Mouse (Mus musculus) hindbrain, embryonic 10.5 days (tissue): ENCODE measurements at regions not wholly inside any gene's neighbourhood (a gene's known extent, or its start where the extent isn't known, plus 50 kb on each side); places are given as distances from the start of the nearest gene placed in this dataset.
"Not testable (repeated sequence)": the region's sequence is repeated elsewhere in the genome, so short reads cannot be mapped to it uniquely, and the experiment has no call there.

ENCODE experiments used
- DNase-seq: peaks from one replicate; pipeline ENCODE4 v3.0.0-alpha.2; 2017; ENCODE audit warnings: low spot score
- H3K27ac ChIP-seq: fragments of 300-500 bp; sonication (generic); 2 replicates; pipeline ENCODE4 v1.5.1; 2016; ENCODE audit warnings: mild to moderate bottlenecking, moderate library complexity
- H3K27me3 ChIP-seq: fragments of 300-500 bp; sonication (generic); 2 replicates; pipeline ENCODE4 v1.6.1; 2016; ENCODE audit warnings: mild to moderate bottlenecking; ENCODE audit not compliant: poor library complexity, insufficient read depth, severe bottlenecking
- H3K36me3 ChIP-seq: fragments of 300-500 bp; sonication (generic); 2 replicates; pipeline ENCODE4 v1.6.1; 2016; ENCODE audit warnings: mild to moderate bottlenecking, moderate library complexity
- H3K4me1 ChIP-seq: fragments of 300-500 bp; sonication (generic); replicated peaks from 2 replicates; pipeline ENCODE4 v1.6.1; 2016; ENCODE audit warnings: mild to moderate bottlenecking
- H3K4me3 ChIP-seq: fragments of 300-500 bp; sonication (generic); 2 replicates; pipeline ENCODE4 v1.5.1; 2016; ENCODE audit warnings: mild to moderate bottlenecking, moderate library complexity
- H3K9me3 ChIP-seq: fragments of 300-500 bp; sonication (generic); 2 replicates; pipeline ENCODE4 v1.6.1; 2016; ENCODE audit warnings: mild to moderate bottlenecking, moderate library complexity
- WGBS: fragments of 180-500 bp; shearing (Covaris S2); methylation state at CpG from one replicate; pipeline ENCODE4 v1.1.7; 2016; 5-methylcytosine and 5-hydroxymethylcytosine counted together

DNA sequence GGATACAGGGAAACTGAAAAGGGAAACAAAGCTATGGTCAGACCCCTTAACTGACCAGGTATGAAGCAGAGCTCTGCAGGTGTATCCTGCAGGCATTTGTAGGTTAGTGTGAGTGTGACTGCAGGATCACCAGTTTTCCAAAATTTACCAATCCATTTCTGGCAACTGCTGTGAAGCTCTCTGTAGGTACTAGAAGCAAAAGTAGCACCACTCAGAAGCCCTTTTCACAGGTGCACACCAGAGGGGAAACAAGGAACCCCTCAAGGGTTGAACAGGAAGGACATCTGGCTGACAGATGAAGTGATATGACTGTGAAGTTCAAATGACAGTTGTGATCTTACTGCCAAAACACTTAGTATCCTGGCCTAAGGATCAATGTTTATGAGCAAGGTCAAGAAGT lies 1065.5 kb downstream of the Adam6a start:
- Histone ChIP-seq H3K36me3 (no peaks in the 10 kb centered on the region), H3K4me1 (no peaks in the 10 kb centered on the region), H3K9me3 (peaks cover 52% of the 10 kb centered on the region), H3K27ac (no peak overlapping the region), H3K4me3 (no peak overlapping the region), H3K27me3 (no peaks in the 10 kb centered on the region)
- DNase-seq: no peak

DNA sequence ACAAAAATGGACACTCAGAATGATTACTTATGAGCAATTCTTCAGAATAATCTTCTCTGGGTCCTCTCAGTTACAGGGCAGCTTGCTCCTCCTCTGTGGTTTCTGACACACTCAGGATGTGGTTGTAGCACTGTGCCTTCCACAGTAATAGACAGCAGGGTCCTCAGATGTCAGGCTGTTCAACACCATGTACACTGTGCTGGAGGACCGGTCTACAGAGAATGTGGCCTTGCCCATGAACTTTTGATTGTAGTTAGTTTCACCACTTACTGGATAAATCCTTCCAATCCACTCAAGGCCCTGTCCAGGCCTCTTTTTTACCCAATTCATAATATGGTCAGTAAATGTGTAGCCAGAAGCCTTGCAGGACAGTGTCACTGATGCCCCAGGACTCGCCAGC lies 1068.4 kb downstream of the Adam6a start:
- H3K4me3 ChIP-seq: no peak overlapping the region
- H3K27ac ChIP-seq: no peak overlapping the region
- no peaks in the 10 kb centered on the region for H3K27me3 ChIP-seq
- DNase-seq: no peak
- 82% methylated on average over 2 of the region's 2 CpGs for WGBS
- H3K36me3 ChIP-seq: no peaks in the 10 kb centered on the region
- H3K4me1 ChIP-seq: no peaks in the 10 kb centered on the region
- peaks cover 64% of the 10 kb centered on the region for H3K9me3 ChIP-seq

DNA sequence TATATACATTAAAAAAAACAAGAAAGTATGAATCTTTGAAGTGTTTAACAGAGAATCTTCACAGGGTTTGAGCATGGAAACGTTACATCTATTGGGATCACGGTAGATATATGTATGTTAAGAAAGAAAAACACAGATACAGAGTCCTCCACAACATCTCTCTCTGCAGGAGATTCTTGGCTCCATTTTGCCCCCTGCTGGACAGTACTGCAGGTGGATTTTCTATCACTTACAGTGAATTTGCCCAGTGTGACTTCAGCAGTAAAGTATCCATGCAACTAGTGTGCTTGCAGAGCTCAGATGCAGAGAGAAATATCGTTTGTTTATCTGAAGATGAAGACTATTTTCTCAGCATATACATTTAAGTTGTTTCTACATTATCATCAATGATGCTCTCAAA lies 1071.5 kb downstream of the Adam6a start:
- H3K4me1 ChIP-seq: no peaks in the 10 kb centered on the region
- peaks cover 78% of the 10 kb centered on the region for H3K9me3 ChIP-seq
- H3K27ac ChIP-seq: no peak overlapping the region
- no peak overlapping the region for H3K4me3 ChIP-seq
- 61% methylated on average over 3 of the region's 3 CpGs for WGBS
- no peak for DNase-seq
- H3K27me3 ChIP-seq: no peaks in the 10 kb centered on the region
- no peaks in the 10 kb centered on the region for H3K36me3 ChIP-seq

DNA sequence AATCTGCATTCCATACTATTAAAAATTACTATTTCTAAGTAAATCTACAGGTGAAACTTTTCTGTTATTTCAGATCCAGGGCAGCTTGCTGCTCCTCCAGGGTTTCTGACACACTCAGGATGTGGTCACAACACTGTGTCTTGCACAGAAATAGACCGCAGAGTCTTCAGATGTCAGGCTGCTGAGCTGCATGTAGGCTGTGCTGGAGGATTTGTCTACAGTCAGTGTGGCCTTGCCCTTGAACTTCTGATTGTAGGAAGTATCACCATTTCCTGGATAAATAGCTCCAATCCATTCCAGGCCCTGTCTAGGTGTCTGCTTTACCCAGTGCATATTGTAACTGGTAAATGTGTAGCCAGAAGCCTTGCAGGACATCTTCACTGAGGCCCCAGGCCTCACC lies 1072.0 kb downstream of the Adam6a start:
- H3K9me3 ChIP-seq: peaks cover 72% of the 10 kb centered on the region
- H3K27ac ChIP-seq: no peak overlapping the region
- WGBS: 94% methylated on average over 1 of the region's 1 CpGs
- no peaks in the 10 kb centered on the region for H3K27me3 ChIP-seq
- no peak overlapping the region for H3K4me3 ChIP-seq
- no peaks in the 10 kb centered on the region for H3K4me1 ChIP-seq
- H3K36me3 ChIP-seq: no peaks in the 10 kb centered on the region
- DNase-seq: no peak

DNA sequence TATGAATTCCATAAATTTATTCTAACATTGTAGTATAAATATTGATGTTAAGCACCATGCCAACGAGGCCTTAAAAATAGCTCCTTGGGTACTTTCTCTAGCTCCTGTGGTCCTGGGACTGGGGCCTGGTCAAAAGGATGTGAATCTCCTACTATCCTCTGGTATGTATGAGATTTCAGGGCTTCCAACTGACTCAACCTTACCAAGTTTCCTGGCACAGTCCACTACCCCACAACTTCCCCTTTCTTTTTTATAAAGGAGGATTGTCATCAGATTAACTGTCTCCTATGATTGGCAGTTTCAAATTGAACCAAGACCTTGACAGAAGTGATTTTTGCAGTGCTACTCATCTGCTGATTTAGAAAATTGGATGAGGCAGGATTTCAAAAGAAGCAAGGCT lies 1097.4 kb downstream of the Adam6a start:
- no peaks in the 10 kb centered on the region for H3K36me3 ChIP-seq
- no peaks in the 10 kb centered on the region for H3K27me3 ChIP-seq
- H3K4me3 ChIP-seq: no peak overlapping the region
- peaks cover 15% of the 10 kb centered on the region for H3K9me3 ChIP-seq
- 77% methylated on average over 1 of the region's 1 CpGs for whole genome bisulfite sequencing
- H3K27ac ChIP-seq: no peak overlapping the region
- DNase-seq: no peak
- no peaks in the 10 kb centered on the region for H3K4me1 ChIP-seq

DNA sequence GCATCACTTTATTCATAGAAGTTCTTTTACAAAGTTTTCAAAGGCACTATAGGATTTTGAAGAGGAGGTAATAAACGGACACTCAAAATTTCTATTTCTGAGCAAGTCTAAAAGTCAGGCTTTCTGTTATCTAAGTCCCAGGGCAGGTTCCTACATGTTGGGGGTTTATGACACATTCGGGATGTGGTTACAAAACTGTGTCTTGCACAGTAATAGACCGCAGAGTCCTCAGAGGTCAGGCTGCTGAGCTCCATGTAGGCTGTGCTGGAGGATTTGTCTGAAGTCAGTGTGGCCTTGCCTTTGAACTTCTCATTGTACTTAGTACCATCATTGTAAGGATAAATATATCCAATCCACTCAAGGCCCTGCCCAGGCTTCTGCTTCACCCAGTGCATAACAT lies 1102.7 kb downstream of the Adam6a start:
- 84% methylated on average over 3 of the region's 3 CpGs for WGBS
- Histone ChIP-seq H3K27me3 (no peaks in the 10 kb centered on the region), H3K4me1 (no peaks in the 10 kb centered on the region), H3K27ac (no peak overlapping the region), H3K36me3 (no peaks in the 10 kb centered on the region), H3K9me3 (peaks cover 24% of the 10 kb centered on the region), H3K4me3 (no peak overlapping the region)
- no peak for DNase-seq

DNA sequence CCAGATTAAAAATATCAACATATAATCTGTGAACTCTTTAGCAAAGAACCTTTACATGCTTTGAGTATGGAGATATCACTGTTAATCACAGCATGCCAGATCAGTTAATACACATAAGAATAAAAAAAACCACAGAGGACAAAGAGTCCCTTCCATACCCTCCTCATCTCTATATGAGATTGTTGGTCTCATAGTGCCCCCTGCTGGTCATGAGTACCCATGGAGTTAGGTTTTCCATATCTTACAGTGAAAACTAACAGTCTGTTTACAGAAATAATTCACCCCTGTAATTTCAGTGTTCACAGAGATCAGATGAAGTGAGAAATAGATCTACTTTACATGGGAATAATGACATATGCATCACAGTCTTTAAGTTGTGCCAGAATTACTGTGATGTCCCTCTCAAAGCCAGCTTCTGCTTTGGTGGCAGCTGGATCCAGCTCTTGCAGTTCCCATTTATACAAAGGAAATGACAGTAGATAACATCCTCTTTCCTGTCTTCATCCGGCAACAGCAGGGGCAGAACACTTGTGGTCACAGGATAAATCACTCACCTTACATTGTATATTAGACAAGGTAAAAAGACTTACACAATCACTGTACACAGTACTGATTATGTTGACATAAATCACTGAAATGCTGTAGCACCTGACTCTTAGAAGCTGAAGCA lies 1106.9 kb downstream of the Adam6a start:
- WGBS: 88% methylated on average over 1 of the region's 1 CpGs
- H3K4me1 ChIP-seq, H3K27me3 ChIP-seq, H3K36me3 ChIP-seq, DNase-seq, H3K4me3 ChIP-seq, H3K27ac ChIP-seq: not testable (repeated sequence)
- H3K9me3 ChIP-seq: peaks cover 19% of the 10 kb centered on the region; the same call in 1 of the 2 replicates

DNA sequence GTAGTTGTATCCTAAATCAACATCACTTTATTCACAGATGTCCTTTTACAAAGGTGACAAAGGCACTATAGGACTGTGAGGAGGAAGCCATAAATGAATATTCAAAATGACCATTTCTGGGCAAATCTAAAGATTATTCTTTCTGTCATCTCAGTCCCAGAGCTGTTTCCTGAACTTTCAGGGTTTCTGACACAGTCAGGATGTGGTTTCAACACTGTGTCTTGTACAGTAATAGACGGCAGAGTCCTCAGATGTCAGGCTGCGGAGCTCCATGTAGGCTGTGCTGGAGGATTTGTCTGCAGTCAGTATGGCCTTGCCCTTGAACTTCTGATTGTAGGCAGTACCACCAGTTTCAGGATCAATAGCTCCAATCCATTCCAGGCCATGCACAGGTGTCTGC lies 1113.4 kb downstream of the Adam6a start:
- H3K9me3 ChIP-seq: peaks cover 13% of the 10 kb centered on the region; the same call in 1 of the 2 replicates
- DNase-seq, H3K4me3 ChIP-seq, H3K27me3 ChIP-seq, H3K27ac ChIP-seq, H3K4me1 ChIP-seq, H3K36me3 ChIP-seq: not testable (repeated sequence)
- 88% methylated on average over 2 of the region's 2 CpGs for WGBS
